Mouse (Mus musculus) adrenal gland, adult 18-20 months (tissue): Measurements from ENCODE around the gene Btbd35f21. TPM values are rescaled to one million over a fixed set of nuclear protein-coding genes. Genes with fewer than 3 reads are reported as not detected.
"Not testable (repeated sequence)": the region's sequence is repeated elsewhere in the genome, so short reads cannot be mapped to it uniquely, and the experiment has no call there.

Source experiments
- DNase-seq, 2 experiments: peaks; one replicate each; pipeline ENCODE4 v3.0.0; 2021 to 2022; ENCODE audit warnings: low spot score in 2 of 2
- long read RNA-seq, 2 experiments: library from polyadenylated mRNA; stranded (forward); transcript quantifications; one replicate each; pipeline ENCODE4 v2.0.0; 2021
- total RNA-seq, 2 experiments: library from RNA; stranded (reverse); gene quantifications; 1 replicate in 1 of 2; 2 replicates in 1 of 2; pipeline ENCODE4 v1.2.3; 2021

Gene Btbd35f21
- not detected for total RNA-seq
- long read RNA-seq, experiment 1, result 0 reads
- long read RNA-seq, experiment 2, result 0 reads

DNA sequence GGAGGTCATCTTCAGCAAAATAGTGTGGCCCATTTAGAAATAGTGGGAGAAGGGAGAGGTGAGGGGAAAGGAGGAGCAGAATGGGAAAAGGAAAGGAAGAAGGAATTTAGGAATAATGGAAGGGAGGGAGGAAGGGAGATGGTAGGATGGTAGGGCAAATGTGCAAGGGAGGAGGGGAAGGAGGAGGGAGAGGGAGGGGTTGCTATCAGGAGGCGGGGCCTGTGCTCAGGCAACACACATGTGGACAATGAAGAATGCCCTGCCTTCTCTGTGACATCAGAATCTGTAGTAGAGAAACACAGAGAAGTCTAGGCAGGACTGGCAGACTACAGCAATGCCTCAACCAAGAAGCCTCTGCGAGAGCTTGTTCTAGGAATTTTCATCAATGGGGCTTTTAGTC lies at the start of gene Btbd35f21:
Gene Btbd35f21 (plus strand): TSS at position 301 of the 400 bp plus-strand sequence.
- not testable (repeated sequence) for DNase-seq

Other genes with a start within 250 kb of the Btbd35f21 start
- not detected for gene Btbd35f1, start 166.1 kb upstream of the Btbd35f21 start, total RNA-seq
- not detected for gene Gm5926, start 75.4 kb upstream of the Btbd35f21 start, total RNA-seq
- not detected for gene Btbd35f30, start 168.5 kb downstream of the Btbd35f21 start, total RNA-seq
- not detected for gene Gm21789, start 215.7 kb downstream of the Btbd35f21 start, total RNA-seq
- gene Btbd35f5, start 247.8 kb downstream of the Btbd35f21 start, total RNA-seq, result not detected